Mouse (Mus musculus): ENCODE data around the gene Cdc26.

The Cdc26 gene

GRCm38 (mm10) chr4:62408601-62409282 lies at the start of gene Cdc26, which contains the start of gene Prpf4:
Gene Cdc26, minus strand, starts transcription at chr4:62408642.
Gene Prpf4, plus strand, starts transcription at chr4:62408797.
- DNase-seq, result peak; percentile 94 to 98

DNA sequence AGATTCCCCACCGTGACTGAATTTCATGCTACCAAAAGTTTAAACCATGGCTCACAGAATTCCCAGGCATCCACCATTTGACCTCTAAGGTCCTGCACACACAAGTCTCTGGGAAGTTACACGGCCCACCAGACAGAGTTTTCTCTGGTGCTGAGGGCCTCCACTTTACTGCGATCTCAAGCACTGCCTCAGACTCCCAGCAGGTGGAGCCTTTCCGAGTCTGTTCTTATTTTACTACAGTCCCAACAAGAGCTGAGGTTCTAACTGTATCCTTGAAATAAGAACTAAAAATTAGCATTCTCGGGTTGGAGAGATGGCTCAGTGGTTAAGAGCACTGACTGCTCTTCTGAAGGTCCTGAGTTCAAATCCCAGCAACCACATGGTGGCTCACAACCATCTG lies 46.6 kb upstream of the Cdc26 start:
- DNase-seq, result peak; percentile 44 to 46

DNA sequence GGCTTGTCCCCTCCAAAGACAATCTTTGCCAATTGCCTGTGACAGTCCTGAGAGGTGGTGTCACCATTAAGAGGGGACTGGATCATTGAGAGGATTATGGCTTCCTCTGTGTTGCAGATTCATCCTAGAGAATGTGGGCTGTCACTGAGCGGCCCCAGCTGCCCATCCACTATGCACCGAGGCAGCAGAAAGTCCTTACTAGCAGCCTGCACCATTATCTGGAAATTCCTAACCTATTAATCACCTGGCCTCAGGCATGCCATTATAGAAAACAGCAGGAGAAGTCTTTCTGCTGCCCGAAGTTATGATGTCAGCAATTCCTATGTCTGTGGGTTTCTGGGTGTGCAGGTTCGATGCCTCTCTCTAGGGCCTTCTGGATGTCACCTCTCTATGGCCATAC lies 32.5 kb upstream of the Cdc26 start:
- DNase-seq, result no peak

GRCm38 (mm10) chr4:62440544-62440943 lies 32.1 kb upstream of the Cdc26 start:
- no peak for DNase-seq

- DNase-seq, result no peak
Observed at GRCm38 (mm10) chr4:62439793-62440192, 31.4 kb upstream of the Cdc26 start.

GRCm38 (mm10) chr4:62437871-62438270 lies 29.4 kb upstream of the Cdc26 start:
- DNase-seq, result no peak

DNA sequence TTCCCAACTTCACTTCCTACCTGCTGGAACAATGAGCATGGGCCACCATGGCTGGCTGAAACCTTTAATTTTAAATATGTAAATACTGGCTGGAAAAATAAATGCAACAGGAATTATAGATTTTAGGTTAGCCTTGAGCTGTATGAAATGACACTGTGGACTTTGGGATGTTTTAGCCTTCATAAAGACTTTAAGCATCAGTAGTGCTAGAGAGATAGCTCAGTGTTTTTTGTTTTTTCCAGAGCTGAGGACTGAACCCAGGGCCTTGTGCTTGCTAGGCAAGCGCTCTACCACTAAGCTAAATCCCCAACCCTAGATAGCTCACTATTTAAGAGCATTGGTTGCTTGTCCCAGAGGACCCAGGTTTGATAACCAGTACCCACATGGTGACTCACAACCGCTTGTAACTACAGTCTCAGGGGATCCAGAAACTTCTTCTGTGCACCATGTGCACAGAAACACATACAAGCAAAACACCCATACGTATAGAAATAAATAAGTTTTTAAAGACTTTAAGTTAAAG lies 28.9 kb upstream of the Cdc26 start:
- DNase-seq, result no peak

- no peak for DNase-seq
Observed at GRCm38 (mm10) chr4:62435081-62435480, 26.6 kb upstream of the Cdc26 start, which contains the start of gene Rnf183. Gene Rnf183, minus strand, starts transcription at chr4:62435252.

- DNase-seq, result no peak
Observed at GRCm38 (mm10) chr4:62433939-62434870, 25.8 kb upstream of the Cdc26 start.

GRCm38 (mm10) chr4:62431522-62431921 lies 23.1 kb upstream of the Cdc26 start:
- DNase-seq, result no peak

GRCm38 (mm10) chr4:62430678-62431077 lies 22.2 kb upstream of the Cdc26 start:
- no peak for DNase-seq

GRCm38 (mm10) chr4:62429616-62430015 lies 21.2 kb upstream of the Cdc26 start:
- DNase-seq, result no peak

- no peak for DNase-seq
Observed at GRCm38 (mm10) chr4:62427978-62428758, 19.7 kb upstream of the Cdc26 start.

DNA sequence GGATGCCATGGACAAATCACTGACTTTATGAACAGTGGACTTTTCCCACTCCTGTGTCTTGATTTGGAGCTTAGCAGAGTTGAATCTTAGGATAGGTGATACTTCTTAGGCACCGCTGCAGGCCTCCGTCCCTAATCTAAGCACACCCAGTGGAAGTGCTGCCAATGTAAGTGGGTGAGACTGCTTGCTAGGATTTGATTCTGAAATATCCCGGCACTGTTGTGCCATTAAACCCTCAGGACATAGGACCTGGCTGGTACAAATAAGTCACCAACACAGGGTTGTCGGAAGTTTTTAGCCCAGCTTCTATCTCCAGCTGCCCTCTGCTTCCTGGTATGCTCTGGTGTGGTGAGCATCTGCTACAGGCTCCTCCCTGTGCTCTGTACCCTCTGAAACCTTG lies 17.4 kb upstream of the Cdc26 start:
- no peak for DNase-seq

- no peak for DNase-seq
Observed at GRCm38 (mm10) chr4:62419091-62419490, 10.6 kb upstream of the Cdc26 start.

- no peak for DNase-seq
Observed at GRCm38 (mm10) chr4:62418448-62418847, 10.0 kb upstream of the Cdc26 start.

DNA sequence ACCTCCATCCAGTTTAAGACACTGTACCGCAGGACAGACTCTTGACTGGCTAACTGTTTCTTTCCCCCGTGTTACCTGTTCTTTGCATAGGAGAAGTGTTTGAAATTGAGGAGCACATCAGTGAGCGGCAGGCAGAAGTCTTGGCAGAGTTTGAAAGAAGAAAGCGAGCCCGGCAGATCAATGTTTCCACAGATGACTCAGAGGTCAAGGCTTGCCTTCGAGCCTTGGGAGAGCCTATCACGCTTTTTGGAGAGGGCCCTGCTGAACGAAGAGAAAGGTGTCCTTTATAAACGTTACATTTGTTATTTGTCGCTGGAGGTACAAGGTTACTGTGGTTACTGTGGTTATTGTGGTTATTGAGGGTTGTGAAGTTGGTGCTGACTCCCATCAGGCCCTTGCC lies 3.2 kb upstream of the Cdc26 start:
- no peak for DNase-seq

DNA sequence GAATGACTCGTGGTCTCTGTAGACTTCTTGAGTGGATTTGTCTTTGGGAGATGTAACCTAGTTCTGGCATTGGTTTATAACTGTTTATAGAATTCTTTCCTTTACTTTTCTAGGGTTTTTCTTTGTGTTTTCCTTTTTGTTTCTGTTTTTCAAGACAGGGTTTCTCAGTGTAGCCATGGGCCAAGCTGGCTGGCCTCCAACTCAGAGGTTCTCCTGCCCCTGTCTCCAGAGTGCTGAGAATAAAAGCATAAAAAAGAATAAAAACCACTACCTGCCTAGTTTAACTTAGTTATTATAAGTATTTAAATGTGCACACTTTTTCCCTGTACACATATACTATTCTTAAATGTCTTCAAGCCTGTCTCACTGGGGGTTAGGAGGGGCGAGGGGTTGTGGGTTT lies 1.9 kb upstream of the Cdc26 start:
- DNase-seq, result no peak

- no peak for DNase-seq
Observed at GRCm38 (mm10) chr4:62409615-62410014, 1.2 kb upstream of the Cdc26 start.

DNA sequence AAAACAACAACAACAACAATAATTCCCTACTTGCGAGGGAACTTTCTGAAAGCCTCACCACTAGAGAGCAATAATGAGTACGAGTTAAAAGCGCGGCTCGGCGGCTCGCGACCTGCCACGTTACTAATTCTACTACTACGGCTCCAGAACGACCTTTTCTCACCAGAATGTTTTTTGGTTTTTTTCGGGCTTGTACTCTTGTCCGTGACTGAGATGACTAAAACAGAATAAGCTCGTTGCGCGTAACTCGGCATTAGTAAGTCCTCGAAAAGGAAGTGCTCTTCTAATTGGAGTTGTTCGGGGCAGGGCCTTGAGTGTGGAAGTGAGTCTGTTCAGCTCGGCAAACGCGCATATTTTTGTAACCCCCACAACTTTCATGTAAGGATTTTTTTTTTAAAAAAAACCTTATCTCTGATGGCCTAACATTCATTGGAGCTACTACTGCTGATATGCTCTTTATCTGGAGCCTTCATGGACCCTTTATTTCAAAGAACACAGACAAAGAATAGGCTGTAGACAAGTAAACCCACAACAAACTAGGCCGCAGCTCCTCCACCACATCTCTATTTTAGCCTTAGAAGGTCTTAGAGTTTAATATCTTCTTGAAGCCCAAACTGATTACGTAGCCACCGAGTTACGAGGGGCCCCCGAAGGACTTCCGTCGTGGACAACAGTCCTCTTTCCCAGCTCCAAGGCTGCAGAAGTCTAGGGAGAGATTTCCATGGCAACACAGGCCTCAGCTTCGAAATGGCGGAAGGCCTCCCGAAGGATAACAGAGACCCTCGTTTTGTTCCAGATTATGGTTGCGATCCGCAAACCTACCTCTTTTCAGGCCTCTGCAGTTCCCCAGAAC lies 486 bp downstream of the Cdc26 start:
- peak; percentile 50 to 56 for DNase-seq

GRCm38 (mm10) chr4:62406133-62406532 lies 2.3 kb downstream of the Cdc26 start:
- peak in 1 of 2 experiments; percentile 14 for DNase-seq

DNA sequence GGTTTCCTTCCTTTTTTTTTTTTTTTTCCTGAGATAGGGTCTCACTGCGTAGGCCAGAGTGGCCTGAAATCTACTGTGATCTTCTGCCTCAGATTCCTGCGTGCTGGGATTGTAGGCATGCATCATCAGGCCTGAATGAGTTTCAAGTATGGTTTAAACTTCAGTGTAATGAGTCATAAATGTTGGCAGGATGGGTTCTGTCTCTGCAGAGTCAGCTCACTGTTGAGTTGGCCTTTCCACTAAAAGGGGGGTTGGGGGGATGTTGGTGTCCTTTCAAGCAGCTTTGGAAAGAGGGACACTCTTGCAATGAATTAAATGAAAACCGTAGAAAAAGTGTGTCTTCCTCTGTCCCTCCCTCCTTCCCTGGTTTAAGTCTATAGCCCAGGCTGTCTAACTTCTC lies 9.5 kb downstream of the Cdc26 start:
- no peak for DNase-seq
